Mouse (Mus musculus) hindbrain, embryonic 13.5 days (tissue): ENCODE data around the gene Scd4. TPM values are rescaled to one million over a fixed set of nuclear protein-coding genes. Genes with fewer than 3 reads are reported as not detected.

ENCODE experiments used
- ATAC-seq: fragments of 200-750 bp; cut with Nextera tagmentation; 2 replicates; pipeline ENCODE4 v1.8.0; 2017; ENCODE audit warnings: moderate TSS enrichment; ENCODE audit not compliant: low FRiP score
- H3K27ac ChIP-seq: fragments of 300-500 bp; sonication (generic); 2 replicates; pipeline ENCODE4 v1.5.1; 2015; ENCODE audit warnings: inconsistent platforms, mild to moderate bottlenecking, moderate library complexity
- H3K27me3 ChIP-seq: fragments of 300-500 bp; sonication (generic); 2 replicates; pipeline ENCODE4 v1.6.1; 2015; ENCODE audit warnings: mild to moderate bottlenecking, inconsistent platforms
- H3K36me3 ChIP-seq: fragments of 300-500 bp; sonication (generic); 2 replicates; pipeline ENCODE4 v1.6.1; 2015; ENCODE audit warnings: mild to moderate bottlenecking, inconsistent platforms
- H3K4me1 ChIP-seq: fragments of 300-500 bp; sonication (generic); replicated peaks from 2 replicates; pipeline ENCODE4 v1.6.1; 2015; ENCODE audit warnings: inconsistent platforms
- H3K4me2 ChIP-seq: fragments of 300-500 bp; sonication (generic); 2 replicates; pipeline ENCODE4 v1.6.1; 2015; ENCODE audit warnings: inconsistent platforms, mild to moderate bottlenecking, moderate library complexity
- H3K4me3 ChIP-seq: fragments of 300-500 bp; sonication (generic); 2 replicates; pipeline ENCODE4 v1.5.1; 2015; ENCODE audit warnings: mild to moderate bottlenecking, inconsistent platforms
- H3K9ac ChIP-seq: fragments of 300-500 bp; sonication (generic); 2 replicates; pipeline ENCODE4 v1.6.1; 2015; ENCODE audit warnings: mild to moderate bottlenecking, inconsistent platforms
- H3K9me3 ChIP-seq: fragments of 300-500 bp; sonication (generic); 2 replicates; pipeline ENCODE4 v1.6.1; 2016; ENCODE audit warnings: inconsistent platforms
- WGBS: fragments of 180-500 bp; shearing (Covaris S2); methylation state at CpG from one replicate; pipeline ENCODE4 v1.1.7; 2015; 5-methylcytosine and 5-hydroxymethylcytosine counted together
- polyA plus RNA-seq: library from polyadenylated mRNA; unstranded; fragments of >200 nt; fragmentation: Nextera tagmentation; extraction: Ambion mirVana; gene quantifications from 2 replicates; pipeline ENCODE4 v1.2.1, GENCODE M21; 2015

Gene Scd4
- 0.09 and 0.19 TPM in 2 replicates for polyA plus RNA-seq

DNA sequence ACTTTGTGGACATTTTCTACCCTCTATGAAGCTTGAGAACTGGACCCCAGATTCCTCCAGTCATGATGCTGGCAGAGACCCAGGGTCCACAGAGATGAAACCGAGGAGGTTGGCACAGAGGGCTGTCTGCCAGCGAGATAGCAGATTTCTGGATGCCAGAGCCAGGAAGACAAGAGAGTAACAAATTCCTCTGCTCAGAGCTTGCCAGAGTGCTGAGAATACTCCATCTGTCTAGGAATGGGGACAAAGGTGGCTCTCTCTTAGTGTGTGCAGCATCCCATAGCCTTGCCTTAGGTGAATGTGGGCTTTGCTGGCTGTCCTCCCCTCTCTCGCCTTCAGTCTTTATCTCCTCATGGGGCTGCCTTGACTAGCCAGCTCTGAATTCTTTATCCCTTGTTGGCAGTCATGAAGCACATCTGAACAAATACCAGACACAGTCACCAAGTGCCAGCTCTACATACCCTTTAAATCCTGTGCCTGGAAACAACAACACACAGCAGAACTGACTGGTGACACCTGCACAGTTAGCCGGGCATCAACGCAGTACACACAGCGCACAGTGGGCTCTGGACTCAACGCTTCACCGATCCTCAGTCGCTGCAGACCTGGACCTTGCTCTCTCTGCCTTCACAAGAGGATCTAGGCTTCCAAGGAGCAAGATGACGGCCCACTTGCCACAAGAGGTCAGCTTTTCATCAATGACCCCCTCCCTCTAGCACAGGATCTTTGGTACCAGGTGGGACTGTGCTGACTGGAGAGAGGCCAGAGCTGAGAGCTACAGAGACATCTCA, at the start of gene Scd4:
TSS of gene Scd4 (plus strand) at position 260 of the 791 bp plus-strand sequence.
- Histone ChIP-seq H3K9me3 (no peaks in the 10 kb centered on the region), H3K9ac (no peak within 1 kb of the TSS), H3K27ac (no peak within 1 kb of the TSS), H3K36me3 (no peaks in the 10 kb centered on the region), H3K4me2 (no peak within 1 kb of the TSS), H3K4me1 (peaks cover 5% of the 10 kb centered on the region; the same call in 1 of the 2 replicates), H3K27me3 (no peaks in the 10 kb centered on the region), H3K4me3 (no peak within 1 kb of the TSS)
- ATAC-seq: no peak
- WGBS: 84% methylated on average over 10 of the region's 10 CpGs

GRCm38 (mm10) chr19:44283157-44284024, 49.5 kb upstream of the Scd4 start:
- Histone ChIP-seq H3K27me3 (no peaks in the 10 kb centered on the region), H3K4me3 (peak overlapping the region; percentile 50), H3K27ac (peak overlapping the region; percentile 96), H3K4me2 (peak overlapping the region; percentile 75), H3K9ac (peak overlapping the region; percentile 71; the same call in 1 of the 2 replicates), H3K4me1 (peaks cover 43% of the 10 kb centered on the region), H3K36me3 (no peaks in the 10 kb centered on the region), H3K9me3 (no peaks in the 10 kb centered on the region)
- no peak for ATAC-seq
- 21% methylated on average over 15 of the region's 15 CpGs for WGBS

- Histone ChIP-seq H3K27ac (peak overlapping the region; percentile 96), H3K4me1 (peaks cover 43% of the 10 kb centered on the region), H3K27me3 (no peaks in the 10 kb centered on the region), H3K4me3 (peak overlapping the region; percentile 50), H3K9ac (peak overlapping the region; percentile 71), H3K4me2 (peak overlapping the region; percentile 75), H3K36me3 (no peaks in the 10 kb centered on the region), H3K9me3 (no peaks in the 10 kb centered on the region)
- ATAC-seq: peak; percentile 98
- WGBS: under 1% methylated on average over 38 of the region's 38 CpGs
Observed at GRCm38 (mm10) chr19:44284025-44284695, 48.7 kb upstream of the Scd4 start.

GRCm38 (mm10) chr19:44284723-44285122, 48.2 kb upstream of the Scd4 start:
- Histone ChIP-seq H3K27me3 (no peaks in the 10 kb centered on the region), H3K4me2 (peak overlapping the region; percentile 75), H3K9ac (peak overlapping the region; percentile 71), H3K27ac (peak overlapping the region; percentile 96), H3K4me1 (peaks cover 40% of the 10 kb centered on the region), H3K36me3 (no peaks in the 10 kb centered on the region), H3K9me3 (no peaks in the 10 kb centered on the region), H3K4me3 (peak overlapping the region; percentile 50)
- ATAC-seq: peak; percentile 57
- WGBS: 3% methylated on average over 11 of the region's 11 CpGs

- WGBS: 90% methylated on average over 8 of the region's 8 CpGs
- Histone ChIP-seq H3K9me3 (no peaks in the 10 kb centered on the region), H3K4me1 (peaks cover 34% of the 10 kb centered on the region), H3K27ac (0 out of 2 replicates have a peak overlapping the region, but pooled peaks have one; percentile 3), H3K9ac (no peak overlapping the region), H3K4me3 (no peak overlapping the region), H3K27me3 (no peaks in the 10 kb centered on the region), H3K4me2 (no peak overlapping the region), H3K36me3 (no peaks in the 10 kb centered on the region)
- no peak for ATAC-seq
Observed at GRCm38 (mm10) chr19:44285554-44285953, 47.3 kb upstream of the Scd4 start.

DNA sequence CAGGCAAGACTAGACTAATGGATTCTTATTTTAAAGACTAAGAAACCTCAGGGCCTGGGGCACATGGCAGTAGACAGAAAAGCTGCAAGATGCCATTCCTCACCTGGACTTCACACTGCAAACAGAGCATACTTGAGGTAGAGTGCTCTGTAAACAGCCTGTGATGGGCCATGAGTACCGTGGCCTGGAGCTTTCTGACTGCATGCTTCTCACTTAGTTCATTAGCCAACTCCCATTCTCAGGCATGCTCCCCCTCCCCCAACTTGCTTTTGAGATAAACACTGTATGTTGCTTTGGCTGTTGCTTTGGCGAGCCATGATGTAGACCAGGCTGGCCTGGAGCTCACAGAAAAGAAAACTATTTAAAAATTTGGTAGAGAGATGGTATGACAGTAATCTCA, 46.8 kb upstream of the Scd4 start:
- Histone ChIP-seq H3K4me2 (no peak overlapping the region), H3K9ac (no peak overlapping the region), H3K4me1 (peaks cover 29% of the 10 kb centered on the region), H3K27me3 (no peaks in the 10 kb centered on the region), H3K36me3 (no peaks in the 10 kb centered on the region), H3K9me3 (no peaks in the 10 kb centered on the region), H3K4me3 (no peak overlapping the region), H3K27ac (no peak overlapping the region)
- 54% methylated on average over 2 of the region's 2 CpGs for WGBS
- ATAC-seq: no peak

DNA sequence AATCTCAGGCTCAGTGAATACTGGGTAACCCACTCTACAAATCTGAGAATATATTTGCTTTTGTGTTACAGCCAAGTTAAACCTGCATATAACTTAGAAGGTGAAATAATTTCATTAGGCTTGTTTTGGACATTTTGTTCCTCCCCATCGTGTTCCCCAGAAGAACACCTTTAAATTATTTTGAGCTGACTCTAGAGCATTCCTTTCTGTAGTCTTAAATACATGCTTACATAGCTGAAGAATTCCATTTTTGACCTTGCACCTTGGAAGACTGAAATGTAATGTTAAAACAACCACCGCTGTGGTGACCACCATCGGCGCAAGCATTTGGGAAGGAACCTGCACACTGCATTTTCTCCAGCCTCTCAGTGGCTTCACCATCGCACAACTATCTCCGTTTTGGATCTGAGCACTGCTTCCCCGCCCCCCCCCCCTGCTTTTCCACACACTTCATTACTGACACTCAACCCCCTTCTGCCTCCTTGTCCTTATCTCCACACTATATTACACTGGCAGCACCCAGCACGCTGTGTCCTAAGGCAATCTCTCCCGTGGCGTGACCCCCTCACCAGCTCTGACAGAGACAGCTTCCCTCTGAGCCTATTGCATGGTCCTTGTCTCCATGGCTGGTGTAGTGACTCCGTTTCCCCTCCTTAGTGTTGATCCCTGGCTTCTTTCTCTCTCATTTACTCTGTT, 45.3 kb upstream of the Scd4 start:
- no peak overlapping the region for H3K27ac ChIP-seq
- H3K36me3 ChIP-seq: no peaks in the 10 kb centered on the region
- 70% methylated on average over 11 of the region's 11 CpGs for WGBS
- no peaks in the 10 kb centered on the region for H3K9me3 ChIP-seq
- H3K27me3 ChIP-seq: no peaks in the 10 kb centered on the region
- peaks cover 36% of the 10 kb centered on the region for H3K4me1 ChIP-seq
- H3K4me3 ChIP-seq: no peak overlapping the region
- H3K4me2 ChIP-seq: no peak overlapping the region
- no peak for ATAC-seq
- H3K9ac ChIP-seq: no peak overlapping the region

GRCm38 (mm10) chr19:44292083-44292482, 40.8 kb upstream of the Scd4 start:
- peaks cover 14% of the 10 kb centered on the region for H3K36me3 ChIP-seq
- H3K27ac ChIP-seq: peak overlapping the region; percentile 99
- 80% methylated on average over 2 of the region's 2 CpGs for WGBS
- no peaks in the 10 kb centered on the region for H3K9me3 ChIP-seq
- ATAC-seq: no peak
- H3K27me3 ChIP-seq: no peaks in the 10 kb centered on the region
- H3K4me3 ChIP-seq: no peak overlapping the region
- H3K4me2 ChIP-seq: peak overlapping the region; percentile 96; the same call in 1 of the 2 replicates
- H3K4me1 ChIP-seq: peaks cover 42% of the 10 kb centered on the region
- no peak overlapping the region for H3K9ac ChIP-seq

GRCm38 (mm10) chr19:44292483-44292882, 40.4 kb upstream of the Scd4 start:
- peak overlapping the region; percentile 99 for H3K27ac ChIP-seq
- no peaks in the 10 kb centered on the region for H3K9me3 ChIP-seq
- H3K4me3 ChIP-seq: peak overlapping the region; percentile 90
- peak overlapping the region; percentile 96 for H3K4me2 ChIP-seq
- WGBS: 52% methylated on average over 3 of the region's 3 CpGs
- no peaks in the 10 kb centered on the region for H3K27me3 ChIP-seq
- no peak for ATAC-seq
- H3K9ac ChIP-seq: peak overlapping the region; percentile 74
- H3K36me3 ChIP-seq: peaks cover 18% of the 10 kb centered on the region
- peaks cover 46% of the 10 kb centered on the region for H3K4me1 ChIP-seq

GRCm38 (mm10) chr19:44292941-44293768, 39.7 kb upstream of the Scd4 start, which contains the start of gene Scd2:
TSS of gene Scd2 (plus strand) at chr19:44293674.
- Histone ChIP-seq H3K9me3 (no peaks in the 10 kb centered on the region), H3K27me3 (no peaks in the 10 kb centered on the region), H3K4me3 (peak within 1 kb of the TSS; percentile 90), H3K9ac (peak within 1 kb of the TSS; percentile 98), H3K27ac (peak within 1 kb of the TSS; percentile 99), H3K4me1 (peaks cover 53% of the 10 kb centered on the region), H3K4me2 (peak within 1 kb of the TSS; percentile 96), H3K36me3 (peaks cover 24% of the 10 kb centered on the region)
- 2% methylated on average over 21 of the region's 21 CpGs for WGBS
- ATAC-seq: 0 out of 2 replicates have a peak, but pooled peaks have one; percentile 0
